In genomic region chr2:84019519-84020305, GRCm38 (mm10) we compare ENCODE assay signal across 11 mouse cellular contexts. TPM values are rescaled to one million over a fixed set of nuclear protein-coding genes. Genes with fewer than 3 reads are reported as not detected.
DNase-seq lines count a peak whose midpoint lies in the region; ATAC-seq lines count a peak whose summit lies in the region.
"Had no signal": no experiment of that assay in that cellular context is flagged by ENCODE, and none has a peak within 500 bp of the region (broad histone marks: within the 10 kb centered on the region; RNA-seq: fewer than 3 reads in every experiment).

No protein-coding gene starts in this region.

- no peak overlapping the region for H3K4me3 ChIP-seq in kidney, embryonic 15.5 days (replicated peaks)

- H3K27me3 ChIP-seq in kidney, embryonic 15.5 days = no peaks in the 10 kb centered on the region

- H3K9ac ChIP-seq in kidney, embryonic 15.5 days = no peak overlapping the region

- H3K4me1 ChIP-seq in kidney, embryonic 15.5 days = 0 out of 2 replicates have a peak, but pooled peaks cover 6% of the 10 kb centered on the region

- ATAC-seq in kidney, embryonic 15.5 days (replicated peaks; ENCODE audit: low FRiP score) = peak; percentile 60; the same call in 1 of the 2 replicates
- no peak; the same call in 1 of the 2 replicates for ATAC-seq in erythroid progenitor cell, adult 5-6 weeks (replicated peaks; ENCODE audit: low FRiP score, poor library complexity, severe bottlenecking)

- 63% methylated on average over 8 of the region's 8 CpGs for WGBS in kidney, embryonic 15.5 days

- no peaks in the 10 kb centered on the region for H3K36me3 ChIP-seq in kidney, embryonic 15.5 days

- no peak overlapping the region for H3K4me2 ChIP-seq in kidney, embryonic 15.5 days

- no peaks in the 10 kb centered on the region for H3K9me3 ChIP-seq in kidney, embryonic 15.5 days (replicated peaks)

- DNase-seq in 416B (ENCODE audit: low read depth) = peak; percentile 99
- peak; percentile 56 for DNase-seq in T-cell, adult 2 months (ENCODE audit: low spot score)
- DNase-seq in lung, postnatal 36 days = peak; percentile 67
- DNase-seq in spleen, postnatal 4 days (ENCODE audit: low spot score in 2 of 2) = no peak
- DNase-seq in layer of hippocampus, postnatal 14 days (ENCODE audit: low spot score in 2 of 2) = no peak
- no peak for DNase-seq in left cerebral cortex, adult 8-10 months (ENCODE audit: low spot score in 2 of 2)
- DNase-seq: right cerebral cortex, postnatal 25 days had no signal

- peak overlapping the region; percentile 60 for H3K27ac ChIP-seq in kidney, embryonic 15.5 days
- H3K27ac ChIP-seq: macrophage had no signal

RNA-seq across cellular contexts. Expression of gene Gm13691, which starts 29.4 kb away (rescaled TPM):
- polyA plus RNA-seq in kidney, embryonic 15.5 days (2015; fragmentation: Nextera tagmentation; extraction: Ambion mirVana) = not detected in 2 replicates
- not detected in 2 replicates for total RNA-seq in erythroid progenitor cell, adult 5-6 weeks (2015; ENCODE audit: low replicate concordance)
- total RNA-seq in erythroid progenitor cell, adult 5-6 weeks (2017; ENCODE audit: low replicate concordance) = not detected in 2 replicates
- 1 to 10 TPM; 1.2 to 1.6 TPM for total RNA-seq in layer of hippocampus, postnatal 14 days (2021)
- total RNA-seq in left cerebral cortex, adult 8-10 months (2022) = 1 to 10 TPM; 1.4 to 2.0 (median 1.8) TPM
- polyA plus RNA-seq: hindbrain, embryonic 11.5 days; macrophage had no signal

RNA-seq across cellular contexts. Expression of gene Gm13697, which starts 35.2 kb away (rescaled TPM):
- polyA plus RNA-seq in kidney, embryonic 15.5 days (2015; fragmentation: Nextera tagmentation; extraction: Ambion mirVana) = not detected in 2 replicates
- total RNA-seq in erythroid progenitor cell, adult 5-6 weeks (2015; ENCODE audit: low replicate concordance) = not detected in 2 replicates
- 1.9 TPM in 1 of 2 replicates, not detected in the other for total RNA-seq in erythroid progenitor cell, adult 5-6 weeks (2017; ENCODE audit: low replicate concordance)
- total RNA-seq in layer of hippocampus, postnatal 14 days (2021) = 1 to 10 TPM; 1.2 to 1.6 TPM
- total RNA-seq in left cerebral cortex, adult 8-10 months (2022) = 1 to 10 TPM; 1.4 to 2.0 (median 1.8) TPM
- polyA plus RNA-seq: hindbrain, embryonic 11.5 days; macrophage had no signal

RNA-seq across cellular contexts. Expression of gene Gm13694, which starts 41.0 kb away (rescaled TPM):
- not detected in 2 replicates for polyA plus RNA-seq in kidney, embryonic 15.5 days (2015; fragmentation: Nextera tagmentation; extraction: Ambion mirVana)
- total RNA-seq in erythroid progenitor cell, adult 5-6 weeks (2015; ENCODE audit: low replicate concordance) = not detected in 2 replicates
- total RNA-seq in erythroid progenitor cell, adult 5-6 weeks (2017; ENCODE audit: low replicate concordance) = 1.9 TPM in 1 of 2 replicates, not detected in the other
- total RNA-seq in layer of hippocampus, postnatal 14 days (2021) = 1 to 10 TPM; 1.2 to 1.6 TPM
- 1 to 10 TPM; 1.4 to 2.0 (median 1.8) TPM for total RNA-seq in left cerebral cortex, adult 8-10 months (2022)
- polyA plus RNA-seq: hindbrain, embryonic 11.5 days; macrophage had no signal

RNA-seq across cellular contexts. Expression of gene Gm13696, which starts 46.8 kb away (rescaled TPM):
- polyA plus RNA-seq in kidney, embryonic 15.5 days (2015; fragmentation: Nextera tagmentation; extraction: Ambion mirVana) = not detected in 2 replicates
- not detected in 2 replicates for total RNA-seq in erythroid progenitor cell, adult 5-6 weeks (2015; ENCODE audit: low replicate concordance)
- 1.9 TPM in 1 of 2 replicates, not detected in the other for total RNA-seq in erythroid progenitor cell, adult 5-6 weeks (2017; ENCODE audit: low replicate concordance)
- 1 to 10 TPM; 1.2 to 1.6 TPM for total RNA-seq in layer of hippocampus, postnatal 14 days (2021)
- 1 to 10 TPM; 1.4 to 2.0 (median 1.8) TPM for total RNA-seq in left cerebral cortex, adult 8-10 months (2022)
- polyA plus RNA-seq: hindbrain, embryonic 11.5 days; macrophage had no signal

RNA-seq across cellular contexts. Expression of gene Gm13695, which starts 52.6 kb away (rescaled TPM):
- polyA plus RNA-seq in kidney, embryonic 15.5 days (2015; fragmentation: Nextera tagmentation; extraction: Ambion mirVana) = not detected in 2 replicates
- not detected in 2 replicates for total RNA-seq in erythroid progenitor cell, adult 5-6 weeks (2015; ENCODE audit: low replicate concordance)
- total RNA-seq in erythroid progenitor cell, adult 5-6 weeks (2017; ENCODE audit: low replicate concordance) = 1.9 TPM in 1 of 2 replicates, not detected in the other
- 1 to 10 TPM in 1 of 2 experiments, not detected in 1; 1.2 TPM for total RNA-seq in layer of hippocampus, postnatal 14 days (2021)
- 1 to 10 TPM in 1 of 4 experiments, not detected in 3; 1.4 TPM for total RNA-seq in left cerebral cortex, adult 8-10 months (2022)
- polyA plus RNA-seq: hindbrain, embryonic 11.5 days; macrophage had no signal

Comparison
In these comparisons a context has a peak if more than half of its experiments do, and no peak if none do; other contexts are left out.
1. DNase-seq: peak in 416B (single experiment), T-cell, adult 2 months (single experiment) and lung, postnatal 36 days (single experiment); none in spleen, postnatal 4 days (0 of 2), layer of hippocampus, postnatal 14 days (0 of 2) and left cerebral cortex, adult 8-10 months (0 of 2).